In genomic region chr16:17732841-17733340, GRCm38 (mm10) we compare ENCODE assay signal across 8 mouse cellular contexts. TPM values are rescaled to one million over a fixed set of nuclear protein-coding genes. Genes with fewer than 3 reads are reported as not detected.
DNase-seq lines count a peak whose midpoint lies in the region; ATAC-seq and TF ChIP-seq lines count a peak whose summit lies in the region.

Gene Med15, minus strand, starts transcription at chr16:17732891.

- no peak within 1 kb of the TSS for H3K4me2 ChIP-seq in intestine, embryonic 16.5 days (ENCODE audit: low read depth, low read length)

- no peak for ATAC-seq in intestine, embryonic 16.5 days

- no peak for TF ChIP-seq CTCF in lung, adult 2 months (IDR thresholded peaks at IDR 0.05; ENCODE audit: insufficient read depth, low read length)
- TF ChIP-seq CTCF in brain, embryonic 14.5 days (IDR thresholded peaks at IDR 0.05; ENCODE audit: borderline replicate concordance, extremely low read depth, insufficient read depth, insufficient read length): no peak

- no peaks in the 10 kb centered on the region for H3K36me3 ChIP-seq in intestine, embryonic 16.5 days (ENCODE audit: control insufficient read depth, insufficient read depth, low read length)

- no peak for DNase-seq in lung, adult 2 months
- DNase-seq in lung, postnatal 4 days: no peak
- no peak for DNase-seq in brain, embryonic 14.5 days (ENCODE audit: low read depth)
- DNase-seq in gastrocnemius, postnatal 25 days: no peak
- peak; percentile 56 for DNase-seq in mesoderm, embryonic 11.5 days (ENCODE audit: low read depth, low spot score)
- DNase-seq in urinary bladder, postnatal 14 days (ENCODE audit: low spot score): no peak
- no peak for DNase-seq in retina, embryonic 14.5 days (ENCODE audit: low spot score)

- WGBS in lung, adult 2 months: 28% methylated on average over 3 of the region's 3 CpGs
- WGBS in intestine, embryonic 16.5 days: 42% methylated on average over 3 of the region's 3 CpGs

- no peaks in the 10 kb centered on the region for H3K4me1 ChIP-seq in lung, adult 2 months (ENCODE audit: control insufficient read depth, insufficient read depth, low read length)
- no peaks in the 10 kb centered on the region for H3K4me1 ChIP-seq in intestine, embryonic 16.5 days (ENCODE audit: control insufficient read depth, insufficient read depth, low read length)

- no peak within 1 kb of the TSS for H3K4me3 ChIP-seq in lung, adult 2 months (replicated peaks; ENCODE audit: extremely low read depth, low read depth, low read length)
- H3K4me3 ChIP-seq in intestine, embryonic 16.5 days (ENCODE audit: low read length): no peak within 1 kb of the TSS

- no peak for TF ChIP-seq POLR2A in lung, adult 2 months (IDR thresholded peaks at IDR 0.05; ENCODE audit: borderline replicate concordance, extremely low read depth, low read depth, low read length)
- TF ChIP-seq POLR2A in brain, embryonic 14.5 days (IDR thresholded peaks at IDR 0.05; ENCODE audit: borderline replicate concordance, extremely low read depth, insufficient read depth, insufficient read length, poor library complexity, severe bottlenecking): no peak

- no peaks in the 10 kb centered on the region for H3K27me3 ChIP-seq in intestine, embryonic 16.5 days (replicated peaks; ENCODE audit: control insufficient read depth, insufficient read depth, low read length)

- no peaks in the 10 kb centered on the region for H3K9me3 ChIP-seq in intestine, embryonic 16.5 days (ENCODE audit: control insufficient read depth, low read length)

- no peak within 1 kb of the TSS for H3K27ac ChIP-seq in intestine, embryonic 16.5 days (ENCODE audit: low read length)

- H3K9ac ChIP-seq in intestine, embryonic 16.5 days (ENCODE audit: low read depth, low read length): no peak within 1 kb of the TSS

RNA-seq across cellular contexts. Expression of gene Med15, which starts in this region (rescaled TPM):
- polyA plus RNA-seq in lung, adult 2 months (2012; rRNA removed): 96.9 and 109 TPM in 2 replicates
- 65.0 and 87.3 TPM in 2 replicates for polyA plus RNA-seq in brain, embryonic 14.5 days (2012; rRNA removed)
- 10 to 100 TPM; 18.1 to 18.9 TPM for total RNA-seq in gastrocnemius, postnatal 25 days (2021)
- 43.9 and 47.9 TPM in 2 replicates for polyA plus RNA-seq in intestine, embryonic 16.5 days (2015; fragmentation: Nextera tagmentation; extraction: Ambion mirVana)
